Mouse (Mus musculus) intestine, embryonic 16.5 days (tissue): Measurements from ENCODE around the gene Mctp1. TPM values are rescaled to one million over a fixed set of nuclear protein-coding genes. Genes with fewer than 3 reads are reported as not detected.

Experiments
- ATAC-seq: fragments of 200-750 bp; cut with Nextera tagmentation; 2 replicates; pipeline ENCODE4 v1.8.0; 2017; ENCODE audit warnings: moderate TSS enrichment, moderate library complexity
- H3K27ac ChIP-seq: fragments of 300-500 bp; sonication (generic); 2 replicates; pipeline ENCODE4 v1.5.1; 2014; ENCODE audit warnings: mild to moderate bottlenecking, low read length
- H3K27me3 ChIP-seq: fragments of 300-500 bp; sonication (generic); replicated peaks from 2 replicates; pipeline ENCODE4 v1.6.1; 2014; ENCODE audit warnings: low read length, control low read depth, mixed read lengths; ENCODE audit not compliant: control insufficient read depth, insufficient read depth
- H3K36me3 ChIP-seq: fragments of 300-500 bp; sonication (generic); 2 replicates; pipeline ENCODE4 v1.6.1; 2014; ENCODE audit warnings: low read length, control low read depth; ENCODE audit not compliant: control insufficient read depth, insufficient read depth
- H3K4me1 ChIP-seq: fragments of 300-500 bp; sonication (generic); 2 replicates; pipeline ENCODE4 v1.6.1; 2014; ENCODE audit warnings: low read length, control low read depth, mixed read lengths; ENCODE audit not compliant: control insufficient read depth, insufficient read depth
- H3K4me2 ChIP-seq: fragments of 300-500 bp; sonication (generic); 2 replicates; pipeline ENCODE4 v1.6.1; 2014; ENCODE audit warnings: low read depth, low read length, control low read depth
- H3K4me3 ChIP-seq: fragments of 300-500 bp; sonication (generic); 2 replicates; pipeline ENCODE4 v1.5.1; 2014; ENCODE audit warnings: mild to moderate bottlenecking, low read length
- H3K9ac ChIP-seq: fragments of 300-500 bp; sonication (generic); 2 replicates; pipeline ENCODE4 v1.6.1; 2014; ENCODE audit warnings: low read depth, low read length
- H3K9me3 ChIP-seq: fragments of 300-500 bp; sonication (generic); 2 replicates; pipeline ENCODE4 v1.6.1; 2016; ENCODE audit warnings: low read length, control low read depth; ENCODE audit not compliant: control insufficient read depth
- WGBS: fragments of 180-500 bp; shearing (Covaris S2); extraction: QIAGEN DNeasy Blood & Tissue Kit; methylation state at CpG from one replicate; pipeline ENCODE4 v1.1.7; 2014; 5-methylcytosine and 5-hydroxymethylcytosine counted together
- polyA plus RNA-seq: library from polyadenylated mRNA; unstranded; fragments of >200 nt; fragmentation: Nextera tagmentation; extraction: Ambion mirVana; gene quantifications from 2 replicates; pipeline ENCODE4 v1.2.1, GENCODE M21; 2015

Mctp1 gene
- polyA plus RNA-seq, 1 experiment from 2014 or later, result 0.33 TPM

DNA sequence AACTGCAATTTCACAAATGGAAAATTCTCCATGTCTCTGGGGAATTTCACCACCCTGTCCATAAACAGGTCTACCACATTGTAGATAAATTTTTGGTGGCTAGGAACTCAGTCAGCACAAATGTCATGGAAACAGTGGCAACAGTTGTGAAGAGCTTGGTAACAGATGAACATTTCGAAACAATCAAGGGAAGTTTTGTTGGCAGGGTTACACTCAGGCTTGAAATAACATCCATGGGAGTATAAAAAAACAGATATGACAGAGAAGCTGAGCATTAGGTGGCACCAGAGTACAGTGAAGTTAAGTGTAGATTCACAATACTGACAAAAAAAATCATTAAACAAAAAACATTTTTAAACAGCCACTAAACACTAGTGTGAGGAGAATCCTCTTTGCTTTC, 26.3 kb downstream of the Mctp1 start:
- no peak overlapping the region for H3K4me3 ChIP-seq
- H3K4me1 ChIP-seq, result no peaks in the 10 kb centered on the region
- H3K4me2 ChIP-seq, result no peak overlapping the region
- no peaks in the 10 kb centered on the region for H3K36me3 ChIP-seq
- H3K9ac ChIP-seq, result no peak overlapping the region
- H3K9me3 ChIP-seq, result no peaks in the 10 kb centered on the region
- WGBS, result 79% methylated on average over 1 of the region's 1 CpGs
- H3K27ac ChIP-seq, result no peak overlapping the region
- no peak for ATAC-seq
- H3K27me3 ChIP-seq, result no peaks in the 10 kb centered on the region

DNA sequence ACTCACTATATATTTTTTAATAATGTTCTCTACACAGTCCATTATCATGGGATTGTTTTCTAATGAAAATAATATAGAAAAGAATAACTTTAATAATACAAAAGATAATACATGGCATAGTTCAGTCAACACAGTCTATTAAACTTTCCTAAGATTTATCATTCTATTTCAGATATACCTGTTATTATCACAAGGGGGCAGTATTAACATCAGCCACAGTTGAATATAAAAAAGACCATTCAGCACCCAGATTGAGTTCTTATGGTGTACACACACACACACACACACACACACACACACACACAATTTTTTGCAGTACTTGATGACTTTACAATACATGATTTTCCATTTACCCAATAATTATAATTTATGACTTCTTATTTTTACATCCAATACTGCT, 31.0 kb downstream of the Mctp1 start:
- ATAC-seq, result no peak
- no peak overlapping the region for H3K4me3 ChIP-seq
- H3K4me1 ChIP-seq, result no peaks in the 10 kb centered on the region
- H3K27ac ChIP-seq, result no peak overlapping the region
- no peaks in the 10 kb centered on the region for H3K9me3 ChIP-seq
- no peaks in the 10 kb centered on the region for H3K36me3 ChIP-seq
- H3K9ac ChIP-seq, result no peak overlapping the region
- H3K4me2 ChIP-seq, result no peak overlapping the region
- H3K27me3 ChIP-seq, result no peaks in the 10 kb centered on the region

DNA sequence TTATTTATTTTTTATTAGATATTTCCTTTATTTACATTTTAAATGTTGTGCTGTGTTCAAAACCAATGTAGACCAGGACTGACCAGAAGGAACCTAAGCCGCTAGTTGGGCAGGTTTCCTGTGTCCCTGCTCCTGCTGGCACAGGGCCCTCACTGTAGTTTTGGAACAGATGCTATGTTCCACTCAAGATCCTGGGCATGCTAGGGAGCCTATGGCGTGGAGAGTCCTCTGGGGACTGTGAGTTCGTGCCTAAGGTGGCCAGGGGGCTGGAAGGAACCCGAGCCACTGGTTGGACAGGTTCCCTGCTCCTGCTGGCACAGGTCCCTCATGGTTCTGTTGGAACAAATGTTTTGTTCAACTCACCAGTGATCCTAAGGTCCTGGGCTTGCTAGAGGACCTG, 35.8 kb downstream of the Mctp1 start:
- ATAC-seq, result no peak
- Histone ChIP-seq H3K27ac (no peak overlapping the region), H3K4me2 (no peak overlapping the region), H3K27me3 (no peaks in the 10 kb centered on the region), H3K9ac (no peak overlapping the region), H3K36me3 (no peaks in the 10 kb centered on the region), H3K9me3 (no peaks in the 10 kb centered on the region), H3K4me1 (no peaks in the 10 kb centered on the region), H3K4me3 (no peak overlapping the region)
- 78% methylated on average over 4 of the region's 4 CpGs for WGBS

DNA sequence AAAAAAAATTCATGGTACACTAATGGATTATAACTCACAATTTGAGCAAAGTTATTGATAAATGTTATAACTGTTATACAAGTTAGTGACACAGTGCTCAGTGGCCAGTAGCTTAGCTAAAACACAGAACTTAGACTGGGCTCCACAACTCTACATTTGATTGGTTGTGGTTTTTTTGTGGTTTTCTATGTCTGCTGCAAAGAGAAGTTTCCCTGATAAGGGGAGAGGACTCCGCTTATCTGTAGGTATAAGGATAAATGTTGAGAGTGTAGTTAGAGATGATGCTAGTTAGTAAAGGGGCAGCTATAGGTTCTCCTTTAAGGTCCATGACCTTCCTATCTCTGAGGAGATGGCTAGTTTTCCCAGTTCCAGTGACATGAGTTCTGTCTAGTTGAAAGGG, 36.7 kb downstream of the Mctp1 start:
- Histone ChIP-seq H3K27me3 (no peaks in the 10 kb centered on the region), H3K9ac (no peak overlapping the region), H3K4me3 (no peak overlapping the region), H3K36me3 (no peaks in the 10 kb centered on the region), H3K4me1 (no peaks in the 10 kb centered on the region), H3K9me3 (no peaks in the 10 kb centered on the region), H3K27ac (no peak overlapping the region), H3K4me2 (no peak overlapping the region)
- WGBS, result 97% methylated on average over 1 of the region's 1 CpGs
- ATAC-seq, result no peak

- ATAC-seq, result no peak
These were observed 37.8 kb downstream of the Mctp1 start for GRCm38 (mm10) chr13:76422124-76422523.

GRCm38 (mm10) chr13:76429456-76429855, 45.1 kb downstream of the Mctp1 start:
- Histone ChIP-seq H3K4me2 (no peak overlapping the region), H3K9ac (no peak overlapping the region), H3K36me3 (no peaks in the 10 kb centered on the region), H3K9me3 (no peaks in the 10 kb centered on the region), H3K27ac (no peak overlapping the region), H3K4me3 (no peak overlapping the region), H3K4me1 (no peaks in the 10 kb centered on the region), H3K27me3 (no peaks in the 10 kb centered on the region)
- no peak for ATAC-seq
- 70% methylated on average over 6 of the region's 6 CpGs for WGBS

More at GRCm38 (mm10) chr13:76422124-76422523, 37.8 kb downstream of the Mctp1 start:
- Histone ChIP-seq H3K9me3 (no peaks in the 10 kb centered on the region), H3K36me3 (no peaks in the 10 kb centered on the region), H3K4me2 (no peak overlapping the region), H3K4me1 (no peaks in the 10 kb centered on the region), H3K27me3 (no peaks in the 10 kb centered on the region), H3K27ac (no peak overlapping the region), H3K4me3 (no peak overlapping the region), H3K9ac (no peak overlapping the region)
- WGBS, result 88% methylated on average over 5 of the region's 5 CpGs

GRCm38 (mm10) chr13:76429927-76430326, 45.6 kb downstream of the Mctp1 start:
- Histone ChIP-seq H3K9ac (no peak overlapping the region), H3K4me1 (no peaks in the 10 kb centered on the region), H3K4me3 (no peak overlapping the region), H3K27ac (no peak overlapping the region), H3K9me3 (no peaks in the 10 kb centered on the region), H3K27me3 (no peaks in the 10 kb centered on the region), H3K36me3 (no peaks in the 10 kb centered on the region), H3K4me2 (no peak overlapping the region)
- 81% methylated on average over 2 of the region's 2 CpGs for WGBS
- ATAC-seq, result no peak

DNA sequence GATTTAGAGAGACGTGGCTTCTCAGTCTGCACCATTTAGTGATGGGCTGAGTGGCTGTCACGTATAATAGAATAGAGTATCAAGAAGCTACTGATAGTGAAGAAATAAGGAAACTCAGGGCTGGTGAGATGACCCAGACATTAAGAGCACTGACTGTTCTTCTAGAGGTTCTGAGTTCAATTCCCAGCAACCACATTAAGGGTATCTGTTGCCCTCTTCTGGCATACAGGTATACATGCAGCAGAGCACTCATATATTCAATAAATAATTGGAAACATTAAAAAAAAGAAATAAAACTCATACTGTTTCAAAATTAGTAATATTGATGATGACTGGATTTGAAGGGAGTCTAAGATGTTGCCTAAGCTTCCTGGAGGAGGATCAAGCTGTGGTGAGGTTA, 47.6 kb downstream of the Mctp1 start:
- Histone ChIP-seq H3K4me2 (no peak overlapping the region), H3K4me1 (no peaks in the 10 kb centered on the region), H3K4me3 (no peak overlapping the region), H3K27me3 (no peaks in the 10 kb centered on the region), H3K36me3 (no peaks in the 10 kb centered on the region), H3K27ac (no peak overlapping the region), H3K9ac (no peak overlapping the region), H3K9me3 (no peaks in the 10 kb centered on the region)
- 90% methylated on average over 2 of the region's 2 CpGs for WGBS
- ATAC-seq, result no peak

DNA sequence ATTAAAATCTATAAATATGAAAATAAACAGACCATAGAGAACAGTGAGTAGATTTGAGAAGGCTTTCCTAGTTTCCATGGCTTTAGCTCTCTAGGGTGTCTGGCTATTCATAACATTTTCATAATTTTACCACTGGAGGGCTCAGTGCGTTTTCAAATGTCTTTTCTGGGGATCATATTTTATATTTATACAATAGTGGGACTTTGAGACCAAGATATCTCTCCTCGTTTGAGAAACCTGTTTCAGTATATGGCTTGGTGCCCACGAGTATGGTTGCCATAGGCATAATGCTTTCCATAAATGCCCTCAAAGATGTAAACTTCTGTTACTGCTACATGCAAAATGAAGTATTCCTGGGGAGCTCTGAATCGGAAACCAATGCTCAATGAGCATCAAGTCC, 49.1 kb downstream of the Mctp1 start:
- WGBS, result 75% methylated on average over 4 of the region's 4 CpGs
- no peak overlapping the region for H3K9ac ChIP-seq
- H3K4me3 ChIP-seq, result no peak overlapping the region
- no peaks in the 10 kb centered on the region for H3K36me3 ChIP-seq
- no peaks in the 10 kb centered on the region for H3K4me1 ChIP-seq
- no peak for ATAC-seq
- H3K9me3 ChIP-seq, result no peaks in the 10 kb centered on the region
- no peak overlapping the region for H3K27ac ChIP-seq
- no peak overlapping the region for H3K4me2 ChIP-seq
- H3K27me3 ChIP-seq, result no peaks in the 10 kb centered on the region

DNA sequence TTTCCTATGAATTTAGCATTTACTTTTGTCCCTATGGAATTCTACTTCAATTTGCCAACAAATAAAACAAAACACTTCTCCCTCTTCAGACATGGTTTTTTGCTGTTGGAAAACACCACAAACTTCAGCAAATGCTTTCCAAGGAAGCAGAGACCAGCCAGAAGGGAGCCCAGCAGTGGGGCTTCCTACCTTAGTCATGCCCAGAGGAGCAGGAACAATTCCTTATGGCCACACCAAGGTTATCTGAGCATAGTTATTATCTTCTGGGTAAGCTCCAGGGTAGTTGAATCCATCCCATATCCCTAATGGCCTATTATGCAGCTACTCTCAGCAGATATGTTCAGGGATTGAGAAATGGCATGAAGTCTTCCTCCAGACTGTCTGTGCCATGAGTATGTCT, 52.1 kb downstream of the Mctp1 start:
- ATAC-seq, result no peak
- Histone ChIP-seq H3K9me3 (no peaks in the 10 kb centered on the region), H3K9ac (no peak overlapping the region), H3K4me2 (no peak overlapping the region), H3K27ac (no peak overlapping the region), H3K36me3 (no peaks in the 10 kb centered on the region), H3K4me1 (no peaks in the 10 kb centered on the region), H3K4me3 (no peak overlapping the region), H3K27me3 (no peaks in the 10 kb centered on the region)
